8 mouse cellular contexts compared by ENCODE assay signal in the genomic region with DNA sequence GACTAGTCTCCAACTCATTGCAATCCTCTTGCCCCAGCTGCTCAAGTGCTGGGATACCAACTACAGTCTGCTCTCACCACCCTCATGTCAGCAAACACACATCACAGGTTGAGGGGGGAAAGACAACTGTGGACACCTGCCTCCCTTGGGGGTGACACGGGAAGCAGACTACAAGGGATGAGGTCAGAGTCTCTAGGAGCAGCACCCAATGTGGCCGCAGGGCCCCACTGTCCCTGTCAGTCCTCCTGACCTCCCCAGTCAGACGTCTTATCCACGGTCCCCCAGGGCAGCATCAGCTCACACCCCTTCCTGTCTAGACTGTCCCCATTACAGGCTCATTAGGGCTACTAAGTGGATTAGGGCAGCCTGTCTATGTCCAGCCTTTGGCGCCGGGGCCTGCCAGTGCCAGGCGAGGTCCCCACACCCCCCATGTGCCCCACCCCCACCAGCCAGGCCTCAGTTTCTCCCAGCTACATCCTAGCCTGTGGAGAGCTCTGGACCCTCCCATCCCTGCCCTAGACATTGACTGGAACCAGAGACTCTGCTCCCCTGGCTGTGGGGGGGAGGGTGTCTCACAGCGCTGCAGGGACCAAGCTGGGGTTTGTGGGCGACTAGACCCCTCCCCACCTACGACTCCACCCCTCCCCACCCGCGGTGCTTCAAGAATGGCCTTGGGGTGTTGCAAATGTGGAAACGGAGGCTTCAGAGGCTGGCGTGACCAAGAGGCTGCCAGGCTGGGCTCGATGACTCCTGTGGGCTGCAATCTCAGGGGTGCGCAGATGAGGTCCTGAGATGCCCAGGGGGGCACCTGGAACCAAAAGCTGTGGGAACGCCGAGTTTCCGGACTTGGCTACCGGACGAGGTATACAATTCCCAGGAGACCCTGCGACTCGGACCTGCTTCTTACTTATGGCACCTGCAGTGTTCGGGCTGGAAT. TPM values are rescaled to one million over a fixed set of nuclear protein-coding genes. Genes with fewer than 3 reads are reported as not detected.
DNase-seq lines count a peak whose midpoint lies in the region; ATAC-seq and TF ChIP-seq lines count a peak whose summit lies in the region.

No protein-coding gene starts in this region.

- H3K27ac ChIP-seq in heart, embryonic 11.5 days (ENCODE audit: low read depth, low read length), result peak overlapping the region; percentile 36
- peak overlapping the region; percentile 29; the same call in 1 of the 2 replicates for H3K27ac ChIP-seq in MEL (ENCODE audit: control insufficient read depth, low read depth, low read length)
- peak overlapping the region; percentile 98 for H3K27ac ChIP-seq in heart, embryonic 15.5 days
- peak overlapping the region; percentile 2; the same call in 1 of the 2 replicates for H3K27ac ChIP-seq in liver, postnatal 0 days (ENCODE audit: low read depth)

- peak overlapping the region; percentile 36 for H3K4me3 ChIP-seq in heart, embryonic 11.5 days (ENCODE audit: low read depth, low read length)
- peak overlapping the region in 1 of 2 experiments; percentile 16; a peak in 1 of 4 replicates for H3K4me3 ChIP-seq in MEL (ENCODE audit: control insufficient read depth in 1 of 2, insufficient read depth in 1 of 2, low read depth in 2 of 2, low read length in 2 of 2)
- peak overlapping the region; percentile 31 for H3K4me3 ChIP-seq in heart, embryonic 15.5 days
- peak overlapping the region; percentile 34 for H3K4me3 ChIP-seq in liver, postnatal 0 days (ENCODE audit: low read depth, low read length)

- intact Hi-C loops in heart, postnatal 10 days (cut with DNase I), result loop anchor here (2.0 kb wide), 1 partner anchor 16 kb away; no protein-coding TSS in a partner anchor
- intact Hi-C loops in left cerebral cortex, postnatal 10 days (cut with DNase I), result no loop called here

- peak overlapping the region; percentile 58 for H3K9ac ChIP-seq in heart, embryonic 11.5 days (ENCODE audit: low read depth, low read length)
- peak overlapping the region; percentile 21 for H3K9ac ChIP-seq in MEL (ENCODE audit: control insufficient read depth, low read depth, low read length, poor library complexity, severe bottlenecking)
- H3K9ac ChIP-seq in heart, embryonic 15.5 days, result peak overlapping the region; percentile 5; the same call in 1 of the 2 replicates
- no peak overlapping the region; the same call in 1 of the 2 replicates for H3K9ac ChIP-seq in liver, postnatal 0 days (replicated peaks)

- H3K4me1 ChIP-seq in heart, embryonic 11.5 days (ENCODE audit: control insufficient read depth, insufficient read depth, low read length), result peaks cover 81% of the 10 kb centered on the region
- peaks cover 3 to 29% of the 10 kb centered on the region in 2 experiments; a peak in 3 of 4 replicates for H3K4me1 ChIP-seq in MEL (ENCODE audit: control insufficient read depth in 1 of 2, insufficient read depth in 2 of 2, low read length in 2 of 2)
- peaks cover 88% of the 10 kb centered on the region for H3K4me1 ChIP-seq in heart, embryonic 15.5 days (replicated peaks)
- peaks cover 52% of the 10 kb centered on the region for H3K4me1 ChIP-seq in liver, postnatal 0 days (ENCODE audit: insufficient read depth)

- peak overlapping the region; percentile 41 for H3K4me2 ChIP-seq in heart, embryonic 11.5 days
- H3K4me2 ChIP-seq in heart, embryonic 15.5 days, result peak overlapping the region; percentile 51
- peak overlapping the region; percentile 65 for H3K4me2 ChIP-seq in liver, postnatal 0 days (ENCODE audit: low read depth, low read length)

- no peak for TF ChIP-seq POLR2A in MEL (IDR thresholded peaks at IDR 0.05; ENCODE audit: control insufficient read depth in 1 of 2, insufficient read depth in 1 of 2, low read depth in 1 of 2, low read length in 2 of 2, poor library complexity in 1 of 2)

- H3K9me3 ChIP-seq in heart, embryonic 11.5 days (replicated peaks; ENCODE audit: control insufficient read depth, low read length), result no peaks in the 10 kb centered on the region
- H3K9me3 ChIP-seq in MEL (replicated peaks; ENCODE audit: insufficient read depth, low read length), result no peaks in the 10 kb centered on the region
- no peaks in the 10 kb centered on the region for H3K9me3 ChIP-seq in heart, embryonic 15.5 days (replicated peaks)
- H3K9me3 ChIP-seq in liver, postnatal 0 days (ENCODE audit: low read length), result no peaks in the 10 kb centered on the region

- WGBS in heart, embryonic 11.5 days (ENCODE audit: insufficient replicate concordance), result 18% methylated on average over 24 of the region's 24 CpGs
- 32% methylated on average over 24 of the region's 24 CpGs for WGBS in heart, embryonic 15.5 days
- 34% methylated on average over 24 of the region's 24 CpGs for WGBS in liver, postnatal 0 days (ENCODE audit: insufficient replicate concordance)

- no peak for TF ChIP-seq EP300 in MEL (IDR thresholded peaks at IDR 0.05; ENCODE audit: low read depth in 1 of 2, low read length in 2 of 2)
- no peak for TF ChIP-seq EP300 in liver, postnatal 0 days (IDR thresholded peaks at IDR 0.05; ENCODE audit: low read depth)

- no peak for TF ChIP-seq RAD21 in MEL (IDR thresholded peaks at IDR 0.05; ENCODE audit: low read depth, low read length)

- peaks cover 12% of the 10 kb centered on the region; the same call in 1 of the 2 replicates for H3K27me3 ChIP-seq in heart, embryonic 11.5 days (ENCODE audit: control insufficient read depth, insufficient read depth, low read length)
- no peaks in the 10 kb centered on the region for H3K27me3 ChIP-seq in MEL (ENCODE audit: control insufficient read depth in 1 of 2, insufficient read depth in 2 of 2, low read length in 2 of 2)
- H3K27me3 ChIP-seq in heart, embryonic 15.5 days, result no peaks in the 10 kb centered on the region
- peaks cover 4% of the 10 kb centered on the region; the same call in 1 of the 2 replicates for H3K27me3 ChIP-seq in liver, postnatal 0 days (ENCODE audit: insufficient read depth, low read length)

- DNase-seq in heart, postnatal 10 days, result no peak
- DNase-seq in MEL (ENCODE audit: low read depth, low spot score), result no peak
- DNase-seq in liver, postnatal 0 days, result no peak
- DNase-seq in urinary bladder, postnatal 14 days (ENCODE audit: low spot score), result no peak
- DNase-seq in left cerebral cortex, adult 11 months (ENCODE audit: low spot score), result no peak
- DNase-seq in left cerebral cortex, postnatal 10 days (ENCODE audit: extremely low spot score in 1 of 2, low spot score in 2 of 2), result no peak

- no peaks in the 10 kb centered on the region for H3K79me2 ChIP-seq in MEL (ENCODE audit: control insufficient read depth, insufficient read depth, low read length, poor library complexity)

- peaks cover 5% of the 10 kb centered on the region; the same call in 1 of the 2 replicates for H3K36me3 ChIP-seq in heart, embryonic 11.5 days (ENCODE audit: control insufficient read depth, insufficient read depth, low read length)
- H3K36me3 ChIP-seq in MEL (ENCODE audit: control insufficient read depth in 1 of 2, insufficient read depth in 2 of 2, low read length in 2 of 2), result peaks cover 0 to 16% of the 10 kb centered on the region in 2 experiments; a peak in 2 of 4 replicates
- peaks cover 22% of the 10 kb centered on the region for H3K36me3 ChIP-seq in heart, embryonic 15.5 days
- peaks cover 13% of the 10 kb centered on the region; the same call in 1 of the 2 replicates for H3K36me3 ChIP-seq in liver, postnatal 0 days (replicated peaks; ENCODE audit: insufficient read depth, low read length)

- TF ChIP-seq CTCF in MEL (IDR thresholded peaks at IDR 0.05 in 2 of 3, conservative IDR thresholded peaks at IDR 0.05 in 1 of 3; ENCODE audit: control insufficient read depth in 1 of 3, insufficient read depth in 1 of 3, low read depth in 2 of 3, low read length in 3 of 3, poor library complexity in 1 of 3, severe bottlenecking in 1 of 3), result no peak
- no peak for TF ChIP-seq CTCF in liver, postnatal 0 days (IDR thresholded peaks at IDR 0.05; ENCODE audit: low read depth)

- no peak for ATAC-seq in heart, embryonic 11.5 days (replicated peaks; ENCODE audit: insufficient number of reproducible peaks, low FRiP score, low TSS enrichment)
- ATAC-seq in heart, embryonic 15.5 days (replicated peaks; ENCODE audit: insufficient number of reproducible peaks, insufficient read depth, low FRiP score, low read depth), result no peak
- no peak for ATAC-seq in liver, postnatal 0 days

RNA-seq across cellular contexts. Expression of gene Smim24, which starts 13.9 kb away (rescaled TPM):
- 4.2 and 5.8 TPM in 2 replicates for polyA plus RNA-seq in heart, embryonic 11.5 days (2014; fragmentation: Nextera tagmentation; extraction: Ambion mirVana)
- total RNA-seq in heart, postnatal 10 days (2021), result 1 to 10 TPM; 1.3 to 2.2 TPM
- total RNA-seq in MEL (2012; rRNA removed), result 6.5 and 6.7 TPM in 2 replicates
- polyA plus RNA-seq in MEL (2012; ENCODE audit: insufficient read depth in 1 of 2, insufficient read length in 2 of 2, low read depth in 1 of 2, low replicate concordance in 2 of 2, missing spikeins in 1 of 2), result 10 to 100 TPM in 1 of 2 experiments, not detected in 1; 29.5 TPM
- 3.9 and 4.1 TPM in 2 replicates for polyA plus RNA-seq in heart, embryonic 15.5 days (2015; fragmentation: Nextera tagmentation; extraction: Ambion mirVana)
- polyA plus RNA-seq in liver, postnatal 0 days (2015; fragmentation: Nextera tagmentation; extraction: Ambion mirVana), result 1.7 and 2.0 TPM in 2 replicates
- total RNA-seq in left cerebral cortex, postnatal 10 days (2021), result 1 to 10 TPM; 2.0 to 2.2 TPM

RNA-seq across cellular contexts. Expression of gene Gm48552, which starts 18.0 kb away (rescaled TPM):
- 0.55 and 1.2 TPM in 2 replicates for polyA plus RNA-seq in heart, embryonic 11.5 days (2014; fragmentation: Nextera tagmentation; extraction: Ambion mirVana)
- total RNA-seq in heart, postnatal 10 days (2021), result under 1 TPM; 0.77 to 0.98 TPM
- 0.49 and 0.89 TPM in 2 replicates for total RNA-seq in MEL (2012; rRNA removed)
- 1 to 10 TPM in 1 of 2 experiments, not detected in 1; 1.2 TPM for polyA plus RNA-seq in MEL (2012; ENCODE audit: insufficient read depth in 1 of 2, insufficient read length in 2 of 2, low read depth in 1 of 2, low replicate concordance in 2 of 2, missing spikeins in 1 of 2)
- polyA plus RNA-seq in heart, embryonic 15.5 days (2015; fragmentation: Nextera tagmentation; extraction: Ambion mirVana), result 0.84 and 0.91 TPM in 2 replicates
- not detected in 2 replicates for polyA plus RNA-seq in liver, postnatal 0 days (2015; fragmentation: Nextera tagmentation; extraction: Ambion mirVana)
- 1 to 10 TPM; 2.5 to 3.5 TPM for total RNA-seq in left cerebral cortex, postnatal 10 days (2021)

RNA-seq across cellular contexts. Expression of gene Gm48551, which starts 22.5 kb away (rescaled TPM):
- 1.4 and 2.9 TPM in 2 replicates for polyA plus RNA-seq in heart, embryonic 11.5 days (2014; fragmentation: Nextera tagmentation; extraction: Ambion mirVana)
- total RNA-seq in heart, postnatal 10 days (2021), result under 1 TPM; 0.74 to 0.87 TPM
- 0.46 and 0.62 TPM in 2 replicates for total RNA-seq in MEL (2012; rRNA removed)
- polyA plus RNA-seq in MEL (2012; ENCODE audit: insufficient read depth in 1 of 2, insufficient read length in 2 of 2, low read depth in 1 of 2, low replicate concordance in 2 of 2, missing spikeins in 1 of 2), result 1 to 10 TPM in 1 of 2 experiments, not detected in 1; 2.6 TPM
- polyA plus RNA-seq in heart, embryonic 15.5 days (2015; fragmentation: Nextera tagmentation; extraction: Ambion mirVana), result 2.2 and 2.3 TPM in 2 replicates
- polyA plus RNA-seq in liver, postnatal 0 days (2015; fragmentation: Nextera tagmentation; extraction: Ambion mirVana), result 0.40 and 0.70 TPM in 2 replicates
- 1 to 10 TPM; 3.4 to 5.0 TPM for total RNA-seq in left cerebral cortex, postnatal 10 days (2021)

RNA-seq across cellular contexts. Expression of gene Dohh, which starts 22.5 kb away (rescaled TPM):
- 47.5 and 61.4 TPM in 2 replicates for polyA plus RNA-seq in heart, embryonic 11.5 days (2014; fragmentation: Nextera tagmentation; extraction: Ambion mirVana)
- 10 to 100 TPM; 53.2 to 57.5 TPM for total RNA-seq in heart, postnatal 10 days (2021)
- 153 and 157 TPM in 2 replicates for total RNA-seq in MEL (2012; rRNA removed)
- polyA plus RNA-seq in MEL (2012; ENCODE audit: insufficient read depth in 1 of 2, insufficient read length in 2 of 2, low read depth in 1 of 2, low replicate concordance in 2 of 2, missing spikeins in 1 of 2), result 100 to 1,000 TPM in 1 of 2 experiments, not detected in 1; 145 TPM
- polyA plus RNA-seq in heart, embryonic 15.5 days (2015; fragmentation: Nextera tagmentation; extraction: Ambion mirVana), result 65.2 and 79.9 TPM in 2 replicates
- polyA plus RNA-seq in liver, postnatal 0 days (2015; fragmentation: Nextera tagmentation; extraction: Ambion mirVana), result 39.3 and 42.1 TPM in 2 replicates
- total RNA-seq in left cerebral cortex, postnatal 10 days (2021), result 10 to 100 TPM; 79.3 to 83.5 TPM

RNA-seq across cellular contexts. Expression of gene Fzr1, which starts 28.5 kb away (rescaled TPM):
- 66.1 and 70.0 TPM in 2 replicates for polyA plus RNA-seq in heart, embryonic 11.5 days (2014; fragmentation: Nextera tagmentation; extraction: Ambion mirVana)
- total RNA-seq in heart, postnatal 10 days (2021), result 10 to 100 TPM; 39.7 to 41.2 TPM
- 20.7 and 24.7 TPM in 2 replicates for total RNA-seq in MEL (2012; rRNA removed)
- 100 to 1,000 TPM in 1 of 2 experiments, not detected in 1; 115 TPM for polyA plus RNA-seq in MEL (2012; ENCODE audit: insufficient read depth in 1 of 2, insufficient read length in 2 of 2, low read depth in 1 of 2, low replicate concordance in 2 of 2, missing spikeins in 1 of 2)
- 66.5 and 84.1 TPM in 2 replicates for polyA plus RNA-seq in heart, embryonic 15.5 days (2015; fragmentation: Nextera tagmentation; extraction: Ambion mirVana)
- 69.7 and 74.6 TPM in 2 replicates for polyA plus RNA-seq in liver, postnatal 0 days (2015; fragmentation: Nextera tagmentation; extraction: Ambion mirVana)
- total RNA-seq in left cerebral cortex, postnatal 10 days (2021), result 10 to 100 TPM; 85.7 to 94.7 TPM

Comparison
In these comparisons a context has a peak if more than half of its experiments do, and no peak if none do; other contexts are left out.
1. H3K27ac ChIP-seq: peak in every context shown above with its lines; median percentile 98 in heart, embryonic 15.5 days; 36 in heart, embryonic 11.5 days; 29 in MEL; 2 in liver, postnatal 0 days.